Mouse (Mus musculus) embryonic fibroblast, embryonic 13.5 days (primary cell): Measurements from ENCODE around the gene Hoxd10.

ENCODE experiments used
- CTCF ChIP-seq: IDR thresholded peaks from 2 replicates; pipeline ENCODE4 v1.5.1; 2011; ENCODE audit warnings: mild to moderate bottlenecking, control low read depth, low read length, moderate library complexity, borderline replicate concordance; ENCODE audit not compliant: insufficient read depth
- POLR2A ChIP-seq: IDR thresholded peaks from 2 replicates; pipeline ENCODE4 v1.6.1; 2011; ENCODE audit warnings: low read depth, mild to moderate bottlenecking, control low read depth, low read length, moderate library complexity

DNA sequence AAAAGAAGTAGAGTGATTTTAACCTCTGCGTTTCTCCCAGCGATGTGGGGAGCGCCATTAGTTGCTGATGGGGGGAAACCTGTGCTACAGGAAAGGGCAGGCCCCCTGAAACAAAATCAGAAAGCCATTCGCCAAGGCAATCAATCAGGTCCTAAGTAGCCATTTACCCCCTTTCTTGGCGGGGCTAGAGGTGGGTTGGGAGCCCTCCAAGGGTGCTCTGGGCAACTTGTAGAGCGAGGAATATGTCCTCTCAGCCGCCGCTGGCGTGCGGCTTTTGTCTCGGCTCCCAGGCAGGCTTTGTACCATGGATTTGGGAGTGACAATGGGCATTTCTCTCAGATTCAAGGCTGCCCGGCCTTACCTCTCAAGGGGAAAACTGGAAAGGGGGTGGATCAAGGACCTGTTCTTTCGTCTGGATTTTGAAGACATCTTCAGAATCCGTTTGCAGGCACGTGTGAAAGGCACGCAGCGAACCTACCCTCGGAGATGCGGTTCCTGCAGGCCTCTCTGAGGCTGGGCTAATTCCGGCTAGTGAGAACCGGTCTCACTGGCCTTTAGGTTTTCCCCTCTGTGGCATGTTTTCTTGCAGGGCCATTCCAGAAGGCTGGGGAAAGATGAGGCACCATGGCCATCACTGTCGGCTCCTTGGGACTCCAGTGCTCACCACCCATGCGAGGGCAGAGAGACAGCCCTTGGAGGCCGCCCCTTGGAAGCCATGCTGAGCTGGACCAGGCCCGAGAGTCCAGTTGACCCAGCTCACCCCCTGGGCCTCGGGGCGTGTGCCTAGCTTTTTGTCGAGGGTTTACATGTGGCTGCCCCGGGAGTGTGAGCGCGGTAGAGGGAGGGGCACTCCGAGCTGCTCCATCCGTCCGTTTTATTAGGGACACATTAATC lies 5.0 kb downstream of the Hoxd10 start:
- TF ChIP-seq CTCF (no peak), POLR2A (no peak)
